Mouse (Mus musculus): Measurements from ENCODE around the gene Cpt1a. TPM values are rescaled to one million over a fixed set of nuclear protein-coding genes. Genes with fewer than 3 reads are reported as not detected.

Cpt1a gene
- polyA plus RNA-seq, 1 experiment from 2014 or later: 5.7 TPM

DNA sequence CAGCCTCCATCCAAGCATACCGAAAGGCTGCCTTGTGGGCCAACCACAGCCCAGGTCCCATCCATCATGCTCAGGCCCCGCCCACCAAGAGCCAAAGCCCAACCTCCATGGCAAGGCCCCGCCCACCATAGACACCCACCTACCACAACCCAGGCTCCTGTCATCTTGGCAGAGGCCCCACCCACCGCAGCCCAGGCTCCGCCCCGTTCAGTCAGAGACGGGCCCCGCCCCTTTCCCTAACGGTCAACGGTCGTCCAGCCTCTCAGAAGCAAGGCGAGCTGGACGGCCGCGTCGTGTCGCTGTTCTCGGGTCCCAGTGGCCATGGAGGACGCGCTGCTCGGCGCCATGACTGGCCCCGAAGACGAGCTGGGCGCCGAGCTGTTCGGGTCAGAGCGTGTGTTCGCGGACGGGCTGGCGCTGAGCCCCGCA is 66.5 kb downstream of the Cpt1a start, which contains the start of gene Tesmin:
Gene Tesmin, plus strand, starts transcription at position 229 of the 429 bp plus-strand sequence.
- WGBS: 3% methylated on average over 33 of the region's 33 CpGs
- peaks cover 8% of the 10 kb centered on the region for H3K4me1 ChIP-seq
- peak within 1 kb of the TSS; percentile 60 for H3K4me3 ChIP-seq
- H3K9me3 ChIP-seq: peaks cover 9% of the 10 kb centered on the region
- H3K27ac ChIP-seq (replicated peaks): peak within 1 kb of the TSS; percentile 81
- no peaks in the 10 kb centered on the region for H3K36me3 ChIP-seq (replicated peaks)
- DNase-seq (ENCODE audit: low spot score): peak; percentile 87
- peaks cover 10% of the 10 kb centered on the region for H3K27me3 ChIP-seq (replicated peaks; ENCODE audit: low read depth, poor library complexity, severe bottlenecking)

GRCm38 (mm10) chr19:3389089-3389488 is 67.0 kb downstream of the Cpt1a start:
- DNase-seq (ENCODE audit: low spot score): peak; percentile 90
- H3K27ac ChIP-seq (replicated peaks): peak overlapping the region; percentile 81
- no peaks in the 10 kb centered on the region for H3K36me3 ChIP-seq (replicated peaks)
- peaks cover 10% of the 10 kb centered on the region for H3K27me3 ChIP-seq (replicated peaks; ENCODE audit: low read depth, poor library complexity, severe bottlenecking)
- peaks cover 9% of the 10 kb centered on the region for H3K9me3 ChIP-seq
- H3K4me3 ChIP-seq: peak overlapping the region; percentile 60
- under 1% methylated on average over 43 of the region's 43 CpGs for WGBS
- peaks cover 8% of the 10 kb centered on the region for H3K4me1 ChIP-seq

DNA sequence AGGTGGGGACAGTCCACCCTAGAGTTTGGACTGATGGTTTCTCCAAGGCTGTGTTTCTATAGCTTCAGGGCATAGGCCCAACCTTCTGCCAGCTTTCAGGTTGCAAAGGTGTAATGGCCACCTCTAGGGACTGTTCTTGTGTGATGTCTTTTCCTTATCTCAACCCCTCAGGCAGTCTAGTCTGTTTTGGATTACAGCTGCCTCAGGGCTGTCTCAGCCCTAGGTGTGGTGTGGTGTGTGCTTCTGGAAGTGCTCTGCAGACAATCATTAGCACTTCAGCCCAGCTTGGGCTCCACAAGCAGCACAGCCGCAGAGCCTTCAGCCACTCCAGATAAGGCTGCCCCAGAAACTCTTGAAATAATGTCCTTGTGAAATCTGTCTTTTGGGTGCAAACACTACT is 70.2 kb downstream of the Cpt1a start:
- H3K27ac ChIP-seq (replicated peaks): no peak overlapping the region
- no peak for DNase-seq (ENCODE audit: low spot score)
- H3K4me1 ChIP-seq: peaks cover 8% of the 10 kb centered on the region
- H3K9me3 ChIP-seq: peaks cover 9% of the 10 kb centered on the region
- no peak overlapping the region for H3K4me3 ChIP-seq
- 93% methylated on average over 1 of the region's 1 CpGs for WGBS
- H3K36me3 ChIP-seq (replicated peaks): no peaks in the 10 kb centered on the region
- peaks cover 10% of the 10 kb centered on the region; the same call in 1 of the 2 replicates for H3K27me3 ChIP-seq (replicated peaks; ENCODE audit: low read depth, poor library complexity, severe bottlenecking)

DNA sequence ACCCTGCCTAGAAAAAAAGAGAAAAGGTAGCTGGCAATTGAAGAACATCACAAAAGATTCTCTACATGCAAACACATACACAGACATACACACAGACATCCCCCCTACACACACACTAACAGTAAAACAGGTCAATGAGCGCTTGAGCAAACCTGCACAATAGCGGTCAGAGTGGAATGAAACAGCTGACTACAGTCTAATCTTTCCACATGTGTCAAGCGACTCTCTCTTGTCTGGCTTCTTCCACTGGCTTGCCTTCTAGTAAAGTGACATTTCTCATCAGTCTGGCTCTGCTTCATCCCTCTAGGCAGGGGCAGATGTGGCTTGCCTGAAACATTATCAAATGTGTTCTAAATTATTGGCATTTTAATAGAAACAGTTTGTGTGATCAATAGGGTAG is 72.1 kb downstream of the Cpt1a start:
- Histone ChIP-seq H3K36me3 (replicated peaks) (no peaks in the 10 kb centered on the region), H3K27ac (replicated peaks) (no peak overlapping the region), H3K4me1 (peaks cover 1% of the 10 kb centered on the region), H3K9me3 (peaks cover 9% of the 10 kb centered on the region), H3K4me3 (no peak overlapping the region), H3K27me3 (replicated peaks; ENCODE audit: low read depth, poor library complexity, severe bottlenecking) (peaks cover 8% of the 10 kb centered on the region; the same call in 1 of the 2 replicates)
- WGBS: 92% methylated on average over 3 of the region's 3 CpGs
- DNase-seq (ENCODE audit: low spot score): no peak

DNA sequence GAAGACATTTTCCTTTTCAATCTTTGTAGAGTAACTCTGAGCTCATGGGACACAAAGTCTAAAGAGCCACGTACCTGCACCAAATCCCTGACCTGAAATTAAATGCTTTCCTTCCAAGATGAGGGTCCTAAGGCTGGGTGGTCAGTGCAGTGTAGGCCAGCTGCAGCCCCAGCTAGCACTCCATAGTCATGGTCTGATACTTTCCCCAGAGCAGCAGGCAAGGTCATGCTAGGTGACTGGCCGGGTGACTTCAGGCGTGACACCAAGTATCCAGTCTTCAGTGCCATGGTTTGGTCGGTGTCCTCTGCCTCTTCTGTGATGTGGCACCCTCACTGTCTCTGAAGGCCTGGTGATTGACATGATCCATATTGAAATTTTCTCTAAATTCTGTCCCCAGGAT is 77.9 kb downstream of the Cpt1a start:
- Histone ChIP-seq H3K4me1 (no peaks in the 10 kb centered on the region), H3K27me3 (replicated peaks; ENCODE audit: low read depth, poor library complexity, severe bottlenecking) (no peaks in the 10 kb centered on the region), H3K9me3 (0 out of 2 replicates have a peak, but pooled peaks cover 2% of the 10 kb centered on the region), H3K27ac (replicated peaks) (no peak overlapping the region), H3K36me3 (replicated peaks) (no peaks in the 10 kb centered on the region), H3K4me3 (no peak overlapping the region)
- DNase-seq (ENCODE audit: low spot score): no peak
- 85% methylated on average over 4 of the region's 4 CpGs for WGBS

GRCm38 (mm10) chr19:3401504-3401903 is 79.4 kb downstream of the Cpt1a start:
- no peaks in the 10 kb centered on the region for H3K36me3 ChIP-seq (replicated peaks)
- no peaks in the 10 kb centered on the region for H3K27me3 ChIP-seq (replicated peaks; ENCODE audit: low read depth, poor library complexity, severe bottlenecking)
- no peaks in the 10 kb centered on the region for H3K4me1 ChIP-seq
- H3K27ac ChIP-seq (replicated peaks): no peak overlapping the region
- H3K4me3 ChIP-seq: no peak overlapping the region
- WGBS: 84% methylated on average over 7 of the region's 7 CpGs
- DNase-seq (ENCODE audit: low spot score): no peak
- 0 out of 2 replicates have a peak, but pooled peaks cover 2% of the 10 kb centered on the region for H3K9me3 ChIP-seq

DNA sequence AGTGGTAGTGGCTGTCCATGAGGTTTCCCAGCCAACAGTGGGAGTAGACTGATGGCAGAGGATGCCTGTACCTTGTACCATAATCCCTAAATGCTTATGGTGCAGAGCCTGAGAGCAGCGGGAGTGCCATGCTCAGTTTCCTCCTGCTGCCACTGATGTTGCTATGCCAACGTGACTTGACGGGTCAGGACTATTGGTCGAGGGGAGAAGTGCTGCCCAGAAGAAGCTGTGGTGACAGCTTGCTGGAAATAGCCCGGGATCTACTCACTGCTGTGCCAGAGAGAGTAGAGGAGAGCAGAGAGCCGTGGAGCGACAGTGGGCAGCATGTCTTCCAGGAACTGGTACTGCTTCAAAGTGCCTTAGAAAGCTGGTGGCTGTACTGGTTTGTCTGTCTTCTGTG is 79.8 kb downstream of the Cpt1a start:
- Histone ChIP-seq H3K36me3 (replicated peaks) (no peaks in the 10 kb centered on the region), H3K4me1 (no peaks in the 10 kb centered on the region), H3K4me3 (no peak overlapping the region), H3K27ac (replicated peaks) (no peak overlapping the region), H3K9me3 (0 out of 2 replicates have a peak, but pooled peaks cover 2% of the 10 kb centered on the region), H3K27me3 (replicated peaks; ENCODE audit: low read depth, poor library complexity, severe bottlenecking) (no peaks in the 10 kb centered on the region)
- 74% methylated on average over 7 of the region's 7 CpGs for WGBS
- DNase-seq (ENCODE audit: low spot score): no peak

DNA sequence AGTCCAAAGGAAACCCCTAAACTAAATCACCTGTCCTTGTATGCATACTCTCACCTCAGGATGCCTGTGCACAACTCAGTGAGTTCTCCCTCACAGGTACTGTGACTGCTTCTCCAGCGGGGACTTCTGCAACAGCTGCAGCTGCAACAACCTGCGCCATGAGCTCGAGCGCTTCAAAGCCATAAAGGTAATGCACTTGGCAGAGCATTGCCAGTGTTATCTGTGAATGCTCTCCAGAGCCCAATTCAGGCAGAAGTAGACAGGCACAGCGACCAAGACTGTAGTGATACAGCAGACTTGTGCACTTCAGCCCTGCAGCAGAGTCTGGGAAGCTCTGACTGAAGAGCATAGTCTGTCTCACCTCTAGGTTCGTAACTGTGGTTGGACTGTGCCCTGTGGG is 80.3 kb downstream of the Cpt1a start:
- no peak overlapping the region for H3K27ac ChIP-seq (replicated peaks)
- WGBS: 88% methylated on average over 6 of the region's 6 CpGs
- no peaks in the 10 kb centered on the region for H3K4me1 ChIP-seq
- 0 out of 2 replicates have a peak, but pooled peaks cover 2% of the 10 kb centered on the region for H3K9me3 ChIP-seq
- H3K4me3 ChIP-seq: no peak overlapping the region
- H3K36me3 ChIP-seq (replicated peaks): no peaks in the 10 kb centered on the region
- H3K27me3 ChIP-seq (replicated peaks; ENCODE audit: low read depth, poor library complexity, severe bottlenecking): no peaks in the 10 kb centered on the region
- no peak for DNase-seq (ENCODE audit: low spot score)

DNA sequence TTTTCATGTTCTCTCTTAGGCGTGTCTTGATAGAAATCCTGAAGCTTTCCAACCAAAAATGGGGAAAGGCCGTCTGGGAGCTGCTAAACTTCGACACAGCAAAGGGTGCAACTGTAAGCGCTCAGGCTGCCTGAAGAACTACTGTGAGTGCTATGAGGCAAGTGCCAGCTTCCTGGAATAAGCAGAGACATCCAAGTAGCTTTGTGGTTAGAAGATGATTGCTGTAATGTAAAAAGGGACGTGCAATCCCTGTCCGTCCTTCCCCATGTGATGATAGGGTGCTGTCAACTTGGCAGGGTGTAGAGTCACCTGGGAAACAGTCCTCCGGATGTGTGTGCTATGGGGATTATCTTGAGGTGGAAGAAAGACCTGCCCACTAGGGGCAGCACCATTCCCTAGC is 81.9 kb downstream of the Cpt1a start:
- no peak for DNase-seq (ENCODE audit: low spot score)
- Histone ChIP-seq H3K4me3 (no peak overlapping the region), H3K36me3 (replicated peaks) (no peaks in the 10 kb centered on the region), H3K27me3 (replicated peaks; ENCODE audit: low read depth, poor library complexity, severe bottlenecking) (no peaks in the 10 kb centered on the region), H3K9me3 (0 out of 2 replicates have a peak, but pooled peaks cover 2% of the 10 kb centered on the region), H3K4me1 (no peaks in the 10 kb centered on the region), H3K27ac (replicated peaks) (no peak overlapping the region)
- WGBS: 87% methylated on average over 7 of the region's 7 CpGs

DNA sequence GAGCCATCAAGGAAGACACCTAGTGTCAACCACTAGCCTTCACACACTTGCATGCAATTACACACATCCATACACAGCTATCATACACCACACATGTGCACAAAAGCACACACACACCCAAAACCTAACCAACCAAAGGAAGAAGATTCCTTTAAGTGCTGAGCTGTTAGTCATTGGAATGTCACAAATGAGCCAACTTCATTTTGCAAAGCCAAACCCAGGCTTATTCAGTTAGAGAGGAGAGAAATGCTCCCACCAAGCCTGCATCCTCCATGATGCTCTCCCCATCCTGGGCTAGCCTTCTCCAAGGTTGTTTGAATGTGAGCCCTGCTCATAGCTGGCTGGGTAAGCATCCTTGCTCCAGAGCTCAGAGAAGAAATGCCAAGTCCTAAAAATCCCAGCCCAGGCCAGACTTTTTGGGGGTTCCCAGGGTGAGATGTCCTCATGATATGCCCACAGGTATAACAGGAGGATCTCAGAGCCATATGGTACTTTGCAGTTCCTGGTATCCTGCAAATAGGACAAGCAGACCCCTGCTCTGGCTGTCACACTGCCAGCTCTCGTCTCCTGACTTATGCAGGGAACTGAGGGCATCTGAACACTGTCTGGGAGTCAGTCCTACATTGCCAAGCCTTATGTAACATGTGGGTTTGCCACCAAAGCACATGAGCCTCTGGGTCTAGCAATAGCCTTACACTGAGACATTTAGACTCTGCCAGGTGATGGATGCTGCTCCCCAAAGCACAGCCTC is 83.6 kb downstream of the Cpt1a start:
- Histone ChIP-seq H3K27me3 (replicated peaks; ENCODE audit: low read depth, poor library complexity, severe bottlenecking) (no peaks in the 10 kb centered on the region), H3K4me1 (no peaks in the 10 kb centered on the region), H3K9me3 (0 out of 2 replicates have a peak, but pooled peaks cover 2% of the 10 kb centered on the region), H3K36me3 (replicated peaks) (no peaks in the 10 kb centered on the region), H3K4me3 (no peak overlapping the region), H3K27ac (replicated peaks) (no peak overlapping the region)
- DNase-seq (ENCODE audit: low spot score): no peak
- WGBS: 60% methylated on average over 1 of the region's 1 CpGs

- 4% methylated on average over 37 of the region's 37 CpGs for WGBS
Measured at GRCm38 (mm10) chr19:3414268-3414733, 92.2 kb downstream of the Cpt1a start, which contains the start of gene Gal. Gal (minus strand) TSS chr19:3414544.

DNA sequence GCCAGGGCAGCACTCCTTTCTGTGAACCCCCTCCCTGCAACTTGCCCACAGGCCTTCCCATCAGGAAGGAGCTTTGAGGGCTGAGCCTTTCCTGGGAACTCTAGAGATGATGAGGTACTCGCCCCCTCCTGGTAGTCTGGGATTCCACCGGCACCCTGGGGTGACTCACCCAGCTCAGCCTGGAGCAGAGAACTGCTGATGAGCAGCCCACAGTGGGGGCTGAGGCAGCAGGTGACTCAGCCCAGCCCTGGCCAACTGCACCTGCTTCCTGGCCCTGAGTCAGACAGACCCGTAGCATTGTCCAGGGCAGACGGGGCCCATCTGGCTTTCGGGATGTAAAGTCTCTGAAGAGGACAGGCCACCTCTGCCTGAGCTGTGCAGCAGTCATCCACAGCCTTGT is 97.1 kb downstream of the Cpt1a start:
- Histone ChIP-seq H3K4me3 (no peak overlapping the region), H3K9me3 (0 out of 2 replicates have a peak, but pooled peaks cover 6% of the 10 kb centered on the region), H3K27ac (replicated peaks) (no peak overlapping the region), H3K36me3 (replicated peaks) (no peaks in the 10 kb centered on the region), H3K27me3 (replicated peaks; ENCODE audit: low read depth, poor library complexity, severe bottlenecking) (peaks cover 25% of the 10 kb centered on the region), H3K4me1 (peaks cover 10% of the 10 kb centered on the region)
- DNase-seq (ENCODE audit: low spot score): no peak
- 61% methylated on average over 5 of the region's 5 CpGs for WGBS

More at GRCm38 (mm10) chr19:3414268-3414733, 92.2 kb downstream of the Cpt1a start, which contains the start of gene Gal:
- Histone ChIP-seq H3K27ac (replicated peaks) (no peak within 1 kb of the TSS; the same call in 1 of the 2 replicates), H3K4me3 (peak within 1 kb of the TSS; percentile 55), H3K9me3 (0 out of 2 replicates have a peak, but pooled peaks cover 6% of the 10 kb centered on the region), H3K36me3 (replicated peaks) (no peaks in the 10 kb centered on the region), H3K27me3 (replicated peaks; ENCODE audit: low read depth, poor library complexity, severe bottlenecking) (peaks cover 54% of the 10 kb centered on the region), H3K4me1 (peaks cover 9% of the 10 kb centered on the region)
- peak; percentile 20 for DNase-seq (ENCODE audit: low spot score)

- Histone ChIP-seq H3K4me3 (no peak overlapping the region), H3K27me3 (replicated peaks; ENCODE audit: low read depth, poor library complexity, severe bottlenecking) (no peaks in the 10 kb centered on the region), H3K27ac (replicated peaks) (no peak overlapping the region), H3K9me3 (0 out of 2 replicates have a peak, but pooled peaks cover 6% of the 10 kb centered on the region), H3K4me1 (0 out of 2 replicates have a peak, but pooled peaks cover 4% of the 10 kb centered on the region), H3K36me3 (replicated peaks) (no peaks in the 10 kb centered on the region)
- WGBS: 66% methylated on average over 6 of the region's 6 CpGs
- DNase-seq (ENCODE audit: low spot score): no peak
Measured at GRCm38 (mm10) chr19:3422488-3422887, 100.4 kb downstream of the Cpt1a start.
